Mouse (Mus musculus): ENCODE measurements around the gene Mrgbp. TPM values are rescaled to one million over a fixed set of nuclear protein-coding genes. Genes with fewer than 3 reads are reported as not detected.

Gene Mrgbp
- total RNA-seq, 2 experiments from 2014 or later = 27.8 to 36.6 TPM

DNA sequence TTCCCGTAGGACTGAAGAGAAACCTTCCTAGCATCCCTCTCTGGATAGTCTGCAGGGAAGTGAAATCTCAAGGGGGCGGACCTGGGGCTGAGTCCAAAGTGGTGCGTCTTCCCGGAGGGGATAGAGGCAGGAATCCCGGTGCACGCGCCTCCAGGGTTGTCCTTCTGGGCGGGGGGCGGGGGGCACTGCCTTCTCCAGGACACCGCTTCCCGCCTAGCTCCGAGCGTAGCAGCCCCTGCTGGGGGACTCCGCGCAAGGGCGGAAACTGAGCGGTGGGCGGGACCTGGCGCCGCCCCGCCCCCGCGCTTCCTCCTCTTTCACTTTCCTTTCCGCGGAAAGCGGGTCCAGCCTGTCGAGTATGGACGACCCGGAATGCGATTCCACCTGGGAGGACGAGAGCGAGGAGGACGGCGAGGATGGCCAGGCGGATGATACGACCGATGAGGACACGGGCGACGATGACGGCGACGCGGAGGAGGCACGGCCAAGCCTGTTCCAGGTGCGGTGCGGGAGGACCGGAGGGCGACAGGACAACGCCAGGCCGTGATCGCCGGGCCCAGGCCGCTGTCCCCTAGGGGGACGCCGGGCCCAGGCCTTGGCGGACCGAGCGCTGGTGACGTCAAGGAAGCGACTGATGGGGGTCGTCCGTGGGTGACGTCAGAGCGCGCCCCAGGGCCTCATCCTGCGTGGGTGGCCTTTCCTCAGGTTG is 8.2 kb downstream of the Mrgbp start, which contains the start of gene Ogfr:
Gene Ogfr (plus strand): TSS at position 123 of the 709 bp plus-strand sequence.
- peak; percentile 89 for ATAC-seq (replicated peaks; ENCODE audit: poor library complexity)

DNA sequence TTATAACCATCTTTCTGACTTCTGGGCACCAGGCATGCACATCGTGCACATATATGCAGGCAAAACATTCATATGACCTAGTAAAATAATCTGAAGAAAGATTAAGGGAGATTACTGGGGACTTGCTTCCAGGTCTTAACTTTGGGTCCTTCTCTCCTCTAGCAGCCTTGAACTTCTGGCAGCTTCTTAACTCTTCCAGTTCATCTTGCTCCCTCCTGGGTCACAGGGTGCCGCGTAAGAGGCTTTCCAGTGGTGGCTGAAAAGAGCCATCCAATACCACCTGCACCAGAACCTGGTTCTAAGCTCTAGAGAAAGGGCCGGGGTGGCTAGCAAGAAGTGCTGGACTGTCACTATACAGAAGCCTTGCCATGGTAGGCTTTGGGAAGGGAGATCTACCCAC is 16.4 kb downstream of the Mrgbp start, which contains the start of gene Col9a3:
Gene Col9a3 (plus strand): TSS at position 301 of the 400 bp plus-strand sequence.
- ATAC-seq (replicated peaks; ENCODE audit: poor library complexity) = no peak

DNA sequence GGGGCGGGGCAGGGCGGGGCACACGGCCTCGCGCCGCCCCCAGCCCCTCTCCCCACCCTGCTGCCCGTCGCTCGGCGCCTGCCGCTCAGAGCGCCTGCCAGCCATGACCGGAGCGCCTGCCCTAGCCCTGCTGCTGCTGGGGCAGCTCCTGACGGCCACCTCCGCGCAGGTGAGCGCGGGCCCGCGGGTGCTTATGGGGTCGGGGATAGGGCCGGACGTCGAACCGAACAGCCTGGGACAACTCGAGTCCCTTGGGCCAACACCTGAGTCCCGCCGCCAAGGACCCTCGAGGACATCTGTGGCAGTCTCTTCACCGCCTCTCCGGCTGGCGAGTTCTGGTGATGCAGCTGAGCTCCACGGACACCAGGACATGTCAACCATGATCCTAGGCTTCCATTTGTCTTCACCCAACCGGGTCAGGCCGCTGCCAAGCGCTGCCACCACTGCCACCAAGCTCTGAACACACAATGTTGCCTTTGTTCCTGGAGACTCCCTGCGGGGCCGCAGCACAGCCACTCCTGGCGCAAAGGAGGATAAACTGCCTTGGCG is 17.1 kb downstream of the Mrgbp start:
- no peak for ATAC-seq (replicated peaks; ENCODE audit: poor library complexity)

DNA sequence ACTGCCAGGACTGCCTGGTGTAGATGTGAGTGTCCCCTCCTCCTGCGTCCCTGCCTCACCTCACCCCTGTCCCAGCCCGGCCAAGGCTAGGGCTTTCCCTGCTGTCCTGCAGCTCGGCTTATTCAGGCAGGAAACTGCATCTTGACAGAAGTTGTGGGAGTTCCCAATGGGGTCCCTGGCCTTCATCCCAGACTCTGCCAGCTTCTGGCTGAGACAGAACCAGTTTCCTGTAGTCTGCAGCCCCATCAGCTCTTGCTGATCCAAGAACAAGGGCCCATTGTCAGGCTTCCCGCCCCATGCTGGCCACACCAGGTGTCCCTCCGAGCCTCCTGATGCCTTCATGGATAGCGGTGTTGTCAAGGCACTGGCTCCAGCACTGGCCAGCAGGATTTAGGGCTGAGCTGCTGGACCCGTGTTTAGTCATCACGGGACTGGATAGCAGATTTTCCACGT is 19.5 kb downstream of the Mrgbp start:
- ATAC-seq (replicated peaks; ENCODE audit: poor library complexity) = no peak

GRCm38 (mm10) chr2:180604781-180605180 is 23.7 kb downstream of the Mrgbp start:
- no peak for ATAC-seq (replicated peaks; ENCODE audit: poor library complexity)

DNA sequence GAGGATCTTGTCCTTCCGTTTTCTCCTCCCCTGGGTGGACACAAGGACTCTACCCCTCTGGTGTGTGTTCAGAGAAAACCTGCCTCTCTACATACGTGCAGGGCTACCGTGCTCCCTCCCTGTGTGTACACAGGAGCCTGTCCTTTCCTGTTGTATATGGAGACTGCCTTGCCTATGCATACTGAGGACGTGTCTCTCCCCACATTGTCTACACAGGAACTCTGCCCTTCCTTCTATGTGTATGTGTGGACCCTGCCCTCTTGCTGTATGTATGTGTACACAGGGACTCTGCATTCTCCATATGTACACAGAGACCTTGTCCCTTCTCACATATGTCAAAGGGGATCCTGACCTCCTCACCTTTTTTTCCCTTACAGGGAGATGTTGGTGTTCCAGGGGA is 29.2 kb downstream of the Mrgbp start:
- no peak for ATAC-seq (replicated peaks; ENCODE audit: poor library complexity)

- ATAC-seq (replicated peaks; ENCODE audit: poor library complexity) = no peak
Measured at GRCm38 (mm10) chr2:180611882-180612281, 30.8 kb downstream of the Mrgbp start.

Other genes with a start within 250 kb of the Mrgbp start
- gene Gata5, start 246.6 kb upstream of the Mrgbp start, total RNA-seq (2015) = not detected in 2 replicates
- not detected in 2 replicates for gene Gata5, start 246.6 kb upstream of the Mrgbp start, total RNA-seq (2017)
- gene Slco4a1, start 125.1 kb upstream of the Mrgbp start, total RNA-seq (2015) = 25.0 and 26.8 TPM in 2 replicates
- gene Slco4a1, start 125.1 kb upstream of the Mrgbp start, total RNA-seq (2017) = 12.2 and 13.7 TPM in 2 replicates
- not detected in 2 replicates for gene Ntsr1, start 81.3 kb upstream of the Mrgbp start, total RNA-seq (2015)
- gene Ntsr1, start 81.3 kb upstream of the Mrgbp start, total RNA-seq (2017) = not detected in 2 replicates
- gene Ogfr, start 7.9 kb downstream of the Mrgbp start, total RNA-seq (2015) = 22.9 and 24.4 TPM in 2 replicates
- gene Ogfr, start 7.9 kb downstream of the Mrgbp start, total RNA-seq (2017) = 34.9 and 47.6 TPM in 2 replicates
- 0.30 TPM in 1 of 2 replicates, not detected in the other for gene Col9a3, start 16.5 kb downstream of the Mrgbp start, total RNA-seq (2015)
- gene Col9a3, start 16.5 kb downstream of the Mrgbp start, total RNA-seq (2017) = 0.47 TPM in 1 of 2 replicates, not detected in the other
- gene Tcfl5, start 61.4 kb downstream of the Mrgbp start, total RNA-seq (2015) = not detected in 2 replicates
- gene Tcfl5, start 61.4 kb downstream of the Mrgbp start, total RNA-seq (2017) = not detected in 2 replicates
- 33.0 and 37.4 TPM in 2 replicates for gene Dido1, start 128.7 kb downstream of the Mrgbp start, total RNA-seq (2015)
- gene Dido1, start 128.7 kb downstream of the Mrgbp start, total RNA-seq (2017) = 42.9 and 56.0 TPM in 2 replicates
- gene Gid8, start 128.8 kb downstream of the Mrgbp start, total RNA-seq (2015) = 59.6 and 70.9 TPM in 2 replicates
- gene Gid8, start 128.8 kb downstream of the Mrgbp start, total RNA-seq (2017) = 55.9 and 73.9 TPM in 2 replicates
- 16.6 and 17.4 TPM in 2 replicates for gene Slc17a9, start 144.0 kb downstream of the Mrgbp start, total RNA-seq (2015)
- gene Slc17a9, start 144.0 kb downstream of the Mrgbp start, total RNA-seq (2017) = 8.0 and 8.4 TPM in 2 replicates
- not detected in 2 replicates for gene Bhlhe23, start 195.6 kb downstream of the Mrgbp start, total RNA-seq (2015)
- gene Bhlhe23, start 195.6 kb downstream of the Mrgbp start, total RNA-seq (2017) = not detected in 2 replicates